Mouse (Mus musculus) embryo, embryonic 11.5 days (tissue): ENCODE measurements around the gene Meaf6.

Experiments used
- DNase-seq: peaks from one replicate; pipeline ENCODE4 v3.0.0-alpha.2; 2012; ENCODE audit warnings: low read depth, low spot score

Meaf6 gene

GRCm38 (mm10) chr4:125084403-125085345, at the start of gene Meaf6:
TSS of gene Meaf6 (plus strand) at chr4:125085134.
- peak; percentile 84 for DNase-seq

- no peak for DNase-seq
Observed at GRCm38 (mm10) chr4:125044454-125044853, 40.5 kb upstream of the Meaf6 start.

- DNase-seq, result no peak
Observed at GRCm38 (mm10) chr4:125055385-125055784, 29.5 kb upstream of the Meaf6 start.

GRCm38 (mm10) chr4:125056476-125056875, 28.5 kb upstream of the Meaf6 start:
- DNase-seq, result no peak

- DNase-seq, result no peak
Observed at GRCm38 (mm10) chr4:125057273-125057672, 27.7 kb upstream of the Meaf6 start.

- no peak for DNase-seq
Observed at GRCm38 (mm10) chr4:125058033-125058432, 26.9 kb upstream of the Meaf6 start.

GRCm38 (mm10) chr4:125059025-125059424, 25.9 kb upstream of the Meaf6 start:
- peak; percentile 54 for DNase-seq

GRCm38 (mm10) chr4:125063829-125064228, 21.1 kb upstream of the Meaf6 start:
- no peak for DNase-seq

- peak; percentile 52 for DNase-seq
Observed at GRCm38 (mm10) chr4:125065517-125066307, 19.2 kb upstream of the Meaf6 start, which contains the start of gene Dnali1. TSS of gene Dnali1 (minus strand) at chr4:125065703.

GRCm38 (mm10) chr4:125066490-125067370, 18.2 kb upstream of the Meaf6 start, which contains the start of gene Snip1:
TSS of gene Snip1 (plus strand) at chr4:125066672.
- DNase-seq, result peak; percentile 88

- DNase-seq, result no peak
Observed at GRCm38 (mm10) chr4:125077700-125078099, 7.2 kb upstream of the Meaf6 start.

GRCm38 (mm10) chr4:125078698-125079097, 6.2 kb upstream of the Meaf6 start:
- DNase-seq, result no peak

GRCm38 (mm10) chr4:125085346-125085841, 460 bp downstream of the Meaf6 start:
- peak; percentile 69 for DNase-seq

- DNase-seq, result no peak
Observed at GRCm38 (mm10) chr4:125093031-125093430, 8.1 kb downstream of the Meaf6 start.

- no peak for DNase-seq
Observed at GRCm38 (mm10) chr4:125096066-125096465, 11.1 kb downstream of the Meaf6 start.

- no peak for DNase-seq
Observed at GRCm38 (mm10) chr4:125097412-125097811, 12.5 kb downstream of the Meaf6 start.

GRCm38 (mm10) chr4:125099458-125099857, 14.5 kb downstream of the Meaf6 start:
- DNase-seq, result peak; percentile 77

GRCm38 (mm10) chr4:125101334-125101733, 16.4 kb downstream of the Meaf6 start:
- DNase-seq, result no peak

GRCm38 (mm10) chr4:125105354-125105753, 20.4 kb downstream of the Meaf6 start:
- DNase-seq, result no peak

GRCm38 (mm10) chr4:125114638-125115037, 29.7 kb downstream of the Meaf6 start:
- peak; percentile 73 for DNase-seq

- no peak for DNase-seq
Observed at GRCm38 (mm10) chr4:125115081-125115480, 30.1 kb downstream of the Meaf6 start.
